Mouse (Mus musculus) Muller cell, postnatal 12 days (primary cell): ENCODE measurements at regions not wholly inside any gene's neighbourhood (a gene's known extent, or its start where the extent isn't known, plus 50 kb on each side); places are given as distances from the start of the nearest gene placed in this dataset.
A peak's percentile ranks its signal among the peaks of the same experiment; 100 is the strongest.

Experiments
- DNase-seq: peaks from one replicate; pipeline ENCODE4 v3.0.0-alpha.2; 2015; ENCODE audit errors: inconsistent ontology term

GRCm38 (mm10) chr10:38147421-38147820 is 674.2 kb downstream of the Rfpl4b start:
- DNase-seq = peak; percentile 58

DNA sequence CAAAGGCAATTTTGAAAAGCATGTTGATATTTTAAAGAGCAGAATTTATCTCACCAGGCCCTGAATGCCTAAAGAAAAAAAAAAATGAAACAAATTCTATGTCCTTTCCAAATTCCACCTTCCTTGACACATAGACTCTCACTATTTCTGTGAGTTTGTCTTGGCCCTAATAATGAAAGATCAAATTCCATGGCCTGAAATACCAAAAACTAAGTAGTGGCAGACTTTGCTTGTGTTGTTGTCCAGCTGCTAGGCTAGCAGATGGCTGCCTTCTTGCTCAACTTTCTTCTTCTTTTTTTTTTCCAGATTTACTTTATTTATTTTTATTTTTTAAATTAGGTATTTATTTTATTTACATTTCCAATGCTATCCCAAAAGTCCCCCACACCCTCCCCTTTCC is 682.4 kb downstream of the Rfpl4b start:
- peak; percentile 16 for DNase-seq

- no peak for DNase-seq
Measured at GRCm38 (mm10) chr10:38121911-38122573, 699.5 kb downstream of the Rfpl4b start.

DNA sequence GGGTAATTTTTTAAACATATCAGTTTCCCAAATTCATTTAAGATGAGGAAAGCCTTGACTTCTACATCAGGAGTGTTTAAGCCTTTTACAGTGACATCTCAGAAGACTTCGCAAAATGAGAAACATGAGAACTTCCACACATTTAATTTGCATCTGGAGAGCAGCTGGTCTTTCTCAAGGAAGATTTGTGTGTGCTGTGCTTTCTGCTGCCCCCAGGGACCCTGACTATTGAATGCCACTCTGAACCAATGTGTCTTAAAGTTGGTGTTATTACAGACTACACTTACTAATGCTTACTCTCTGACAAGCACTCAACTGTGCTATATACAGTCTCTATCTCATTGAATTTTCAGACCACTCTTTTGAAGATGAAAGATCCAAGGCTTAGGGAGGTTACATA is 703.0 kb downstream of the Rfpl4b start:
- no peak for DNase-seq

GRCm38 (mm10) chr10:38116516-38116915 is 705.1 kb downstream of the Rfpl4b start:
- DNase-seq = no peak

- DNase-seq = no peak
Measured at GRCm38 (mm10) chr10:38114194-38114593, 707.4 kb downstream of the Rfpl4b start.

GRCm38 (mm10) chr10:38108591-38108990 is 713.0 kb downstream of the Rfpl4b start:
- DNase-seq = peak; percentile 38

- peak; percentile 76 for DNase-seq
Measured at GRCm38 (mm10) chr10:38103570-38103969, 718.0 kb downstream of the Rfpl4b start.

DNA sequence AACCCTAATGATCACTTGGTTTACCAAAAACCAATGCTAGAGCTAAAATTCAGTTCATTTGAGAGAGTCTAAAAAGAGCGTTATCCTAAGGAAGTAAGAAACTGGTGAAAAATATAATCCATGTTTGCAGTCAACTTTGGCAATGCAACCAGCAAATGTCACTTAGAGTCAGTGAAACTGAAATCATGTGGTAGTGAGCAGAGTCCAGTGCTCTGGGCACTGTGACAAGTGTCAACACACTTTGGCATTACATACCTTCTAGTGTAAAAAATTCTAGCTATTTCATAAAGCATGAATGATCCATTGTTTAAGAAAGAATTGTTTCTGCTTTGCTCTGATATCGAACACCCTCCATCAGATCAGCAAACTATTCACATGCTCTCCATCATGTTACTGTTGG is 743.1 kb downstream of the Rfpl4b start:
- peak; percentile 50 for DNase-seq

DNA sequence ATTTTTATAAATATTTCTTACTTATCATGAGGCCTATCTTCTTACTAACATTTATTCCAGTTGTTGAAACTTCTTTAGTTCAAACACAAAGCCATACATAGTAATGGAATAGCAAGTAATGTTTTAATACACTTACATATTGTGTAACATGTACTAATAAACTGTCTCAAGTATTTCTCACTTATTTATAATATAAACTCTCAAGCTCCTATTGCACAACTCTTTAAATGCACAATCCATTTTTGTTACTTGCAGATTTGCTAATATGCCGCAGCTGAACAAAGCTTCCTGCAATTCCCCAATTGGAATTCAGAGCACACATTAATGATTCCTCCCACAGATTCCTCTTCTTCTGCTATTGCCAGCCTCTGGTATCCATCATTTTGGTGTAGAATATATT is 749.2 kb downstream of the Rfpl4b start:
- no peak for DNase-seq

GRCm38 (mm10) chr10:38059050-38059449 is 762.5 kb downstream of the Rfpl4b start:
- no peak for DNase-seq

- no peak for DNase-seq
Measured at GRCm38 (mm10) chr10:38010452-38010851, 811.1 kb downstream of the Rfpl4b start.

DNA sequence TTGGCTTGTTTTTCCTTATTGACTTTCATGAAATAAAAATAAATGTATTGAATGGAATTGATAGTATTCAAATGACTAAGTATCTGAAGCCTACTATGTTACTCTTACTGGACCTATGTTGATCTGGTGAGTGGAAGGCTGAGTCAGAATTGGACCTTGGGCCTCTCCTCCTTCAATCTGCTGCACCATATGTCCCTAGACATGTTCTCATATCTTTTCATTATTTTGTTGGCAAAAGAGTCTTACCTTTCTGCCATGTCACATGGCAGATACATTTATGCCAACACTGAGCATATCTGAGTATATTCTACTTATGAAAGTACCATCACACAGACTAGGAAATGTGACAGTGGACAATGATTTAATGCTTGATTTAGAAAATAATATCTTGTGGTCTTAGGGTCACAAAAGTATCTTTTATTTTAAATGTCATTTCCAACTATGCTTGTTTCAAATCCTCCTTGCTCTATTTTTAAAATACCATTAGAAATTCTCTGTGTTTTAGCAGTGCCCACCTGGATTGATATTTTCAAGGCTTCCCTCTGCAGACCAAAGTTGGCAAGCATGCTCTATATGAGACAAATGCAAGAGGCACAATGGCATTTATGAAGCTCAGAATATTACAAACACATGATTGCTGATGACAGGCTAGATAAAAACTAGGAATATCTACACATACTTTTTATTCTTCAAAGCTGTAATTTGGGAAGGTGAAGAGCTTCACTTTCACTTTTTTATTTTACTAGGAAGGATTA is 825.7 kb downstream of the Rfpl4b start:
- no peak for DNase-seq

DNA sequence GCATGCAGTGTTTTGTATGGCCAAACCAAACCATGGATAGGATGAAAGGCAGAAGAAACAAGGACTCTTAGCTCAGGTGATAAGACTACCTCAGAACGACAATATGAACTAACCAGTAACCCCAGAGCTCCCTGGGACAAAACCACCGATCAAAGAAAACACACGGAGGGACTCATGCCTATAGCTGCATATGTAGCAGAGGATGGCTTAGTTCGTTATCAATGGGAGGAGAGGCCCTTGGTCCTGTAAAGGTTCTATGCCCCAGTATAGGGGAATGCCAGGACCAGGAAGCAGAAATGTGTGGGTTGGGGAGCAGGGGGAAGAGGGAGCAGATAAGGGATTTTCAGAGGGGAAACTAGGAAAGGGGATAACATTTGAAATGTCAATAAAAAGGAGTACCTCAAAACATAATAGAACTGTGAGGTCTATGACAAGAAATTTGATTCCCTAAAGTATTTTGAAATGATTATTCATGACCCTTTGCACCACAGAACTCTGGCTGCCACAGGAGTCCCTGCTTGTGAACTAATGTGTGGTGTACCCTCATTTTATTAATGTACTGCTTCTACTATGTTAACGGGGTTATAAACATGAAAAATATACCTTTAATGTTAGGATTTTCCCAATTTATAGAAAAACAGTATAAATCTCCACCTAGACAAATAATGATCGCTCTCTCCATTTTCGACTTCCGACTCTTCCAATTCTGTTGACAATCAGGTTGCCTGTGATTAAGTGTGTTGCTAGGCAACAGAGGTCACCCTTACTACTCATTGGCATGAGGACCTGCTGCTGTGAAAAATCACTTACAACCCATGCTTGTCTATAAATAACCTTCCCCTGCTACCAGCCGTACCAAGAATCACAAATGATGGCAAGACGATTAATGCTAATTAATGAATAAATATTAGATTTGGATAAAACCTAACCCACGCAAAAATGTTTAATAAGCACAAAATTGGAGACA is 833.0 kb downstream of the Rfpl4b start:
- no peak for DNase-seq

DNA sequence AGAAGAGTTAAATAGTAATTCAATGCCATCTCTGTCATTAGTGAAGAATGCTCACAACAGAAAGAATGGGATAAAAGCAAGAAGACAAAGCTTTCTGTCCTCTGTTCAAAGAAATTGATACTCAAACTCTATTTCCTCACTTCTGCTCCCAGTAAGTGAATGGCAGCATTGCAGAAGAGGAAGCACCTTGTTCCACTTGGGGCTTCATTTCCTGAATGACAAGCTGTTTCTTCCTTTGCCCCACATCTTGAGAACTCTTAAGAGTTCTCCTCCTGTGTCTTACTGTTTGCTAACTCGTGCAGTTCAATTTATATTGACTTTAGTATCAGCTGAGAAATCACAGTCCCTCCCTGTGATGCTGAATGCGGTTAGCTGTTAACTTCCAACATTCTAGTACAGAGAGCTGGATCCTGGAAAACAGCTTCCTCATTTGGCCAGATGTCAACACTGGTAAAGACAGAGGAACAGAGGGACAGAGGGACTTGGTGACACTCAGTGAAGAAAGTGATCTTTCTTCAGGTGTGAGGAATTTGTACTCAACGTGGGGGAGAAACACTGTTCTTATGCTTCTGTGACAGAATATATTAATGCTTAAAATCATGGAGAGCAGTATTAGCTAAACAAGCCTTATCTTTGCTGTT is 840.3 kb upstream of the Marcks start:
- DNase-seq = no peak

DNA sequence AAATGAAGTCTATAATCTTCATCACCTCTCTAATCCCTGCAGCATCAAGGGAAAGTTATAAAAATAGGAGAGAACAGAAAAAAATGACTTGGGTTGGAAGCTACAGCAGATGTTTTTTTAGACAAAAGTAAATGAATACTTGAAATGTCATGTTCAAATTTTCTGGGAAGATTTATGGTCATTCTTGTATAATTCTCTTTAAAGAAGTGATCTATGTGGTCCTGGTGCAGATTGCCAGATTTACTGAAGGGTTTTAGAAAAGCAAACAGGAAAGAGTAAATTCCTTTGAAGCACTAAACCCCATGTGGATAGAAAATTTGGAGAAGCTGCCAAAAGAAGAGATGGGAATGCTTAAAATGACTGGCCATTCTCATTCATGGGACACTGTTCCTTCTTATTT is 821.3 kb upstream of the Marcks start:
- peak; percentile 42 for DNase-seq

GRCm38 (mm10) chr10:37914780-37915179 is 776.1 kb upstream of the Marcks start:
- no peak for DNase-seq

GRCm38 (mm10) chr10:37911669-37912068 is 772.9 kb upstream of the Marcks start:
- DNase-seq = no peak

DNA sequence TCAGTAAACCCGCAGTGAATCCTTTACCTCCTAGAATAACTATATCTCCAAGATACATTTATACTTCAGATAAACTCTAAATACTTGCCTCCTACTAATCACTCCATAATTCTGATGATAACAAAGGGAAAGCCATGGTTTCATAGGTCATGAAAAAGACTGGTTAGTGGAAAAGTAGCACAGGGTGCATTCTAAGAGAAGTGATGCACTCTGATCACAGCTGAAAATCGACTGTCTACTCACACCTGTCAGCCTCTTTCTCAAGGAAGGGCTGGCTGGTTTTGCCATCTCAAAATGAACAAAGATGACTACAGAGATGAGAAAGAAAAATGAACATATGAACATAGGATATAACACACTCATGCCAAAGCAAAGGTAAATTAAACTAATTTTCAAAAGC is 769.6 kb upstream of the Marcks start:
- DNase-seq = no peak

DNA sequence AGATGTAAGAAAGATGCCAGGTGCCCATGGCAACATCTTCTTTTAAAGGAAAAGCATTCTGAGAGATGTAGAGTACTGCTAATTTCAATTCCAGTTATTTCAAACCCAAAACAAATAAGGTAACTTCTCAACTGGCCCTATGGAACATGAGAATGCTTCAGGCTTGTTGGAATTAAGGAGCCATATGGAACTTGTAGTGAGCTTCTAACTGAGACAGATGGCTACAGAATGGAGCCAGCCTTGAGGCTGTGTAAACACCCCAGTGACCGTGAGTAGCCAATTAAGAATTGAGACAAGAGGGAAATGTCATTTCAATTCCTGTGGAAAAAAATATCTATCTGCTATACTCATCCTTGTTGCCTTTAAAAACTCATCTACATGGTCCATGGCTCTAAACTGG is 769.0 kb upstream of the Marcks start:
- no peak for DNase-seq

DNA sequence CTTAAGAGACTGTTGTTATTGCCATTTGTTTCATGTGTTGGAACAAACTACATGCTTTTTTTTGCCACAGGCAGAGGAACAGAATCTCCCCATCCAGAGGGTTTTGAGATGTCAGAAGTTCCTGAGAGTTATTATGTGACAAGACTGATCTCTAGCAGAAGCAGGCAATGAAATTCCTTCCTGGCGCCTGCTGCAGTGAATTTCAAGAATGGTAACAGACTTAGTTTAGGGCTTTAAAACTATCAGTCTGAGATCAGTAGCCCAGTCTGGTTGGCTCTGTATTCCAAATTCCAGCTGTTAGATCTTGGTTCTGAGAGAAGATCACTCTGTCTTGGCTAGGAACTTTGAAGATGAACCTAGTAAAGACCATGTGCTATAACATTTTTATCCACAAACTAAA is 749.2 kb upstream of the Marcks start:
- no peak for DNase-seq

DNA sequence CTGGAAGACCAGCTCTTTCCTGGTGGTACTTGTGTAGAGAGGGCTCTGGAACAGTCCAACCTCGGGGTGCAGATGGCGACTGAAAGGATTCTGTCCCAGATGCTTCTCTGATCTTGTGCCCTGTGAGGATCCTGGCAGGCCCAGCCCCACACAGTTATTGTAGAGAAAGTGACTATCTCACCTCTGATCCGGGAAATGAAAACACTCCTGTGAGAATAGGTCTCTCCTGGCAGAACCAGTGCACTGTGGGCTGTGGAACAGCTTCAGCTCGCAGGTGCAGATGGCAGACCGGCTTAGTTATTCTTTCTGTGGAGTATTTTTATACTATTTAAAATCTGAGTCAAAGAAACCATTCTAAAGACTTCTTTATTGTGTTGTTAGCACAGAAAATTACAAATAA is 742.1 kb upstream of the Marcks start:
- DNase-seq = no peak
